Mouse (Mus musculus) megakaryocyte, embryonic 14.5 days (primary cell): ENCODE results near the gene Naa16.

Source experiments
- FLI1 ChIP-seq: IDR thresholded peaks from 2 replicates; pipeline ENCODE4 v1.6.1; 2012; ENCODE audit warnings: low read length, inconsistent platforms, mixed read lengths
- GATA1 ChIP-seq: IDR thresholded peaks from 3 replicates; pipeline ENCODE4 v1.6.1; 2012; ENCODE audit warnings: mixed read lengths, low read length, inconsistent platforms, borderline replicate concordance

GRCm38 (mm10) chr14:79434068-79434467 is 43.5 kb upstream of the Naa16 start:
- no peak for TF ChIP-seq GATA1
- no peak for TF ChIP-seq FLI1
